Mouse (Mus musculus) limb, embryonic 14.5 days (tissue): Measurements from ENCODE around the gene Sema6c. TPM values are rescaled to one million over a fixed set of nuclear protein-coding genes. Genes with fewer than 3 reads are reported as not detected.

Experiments used
- ATAC-seq: fragments of 200-750 bp; cut with Nextera tagmentation; 2 replicates; pipeline ENCODE4 v1.8.0; 2017; ENCODE audit warnings: low read depth, moderate number of reproducible peaks, moderate TSS enrichment; ENCODE audit not compliant: low FRiP score
- DNase-seq: peaks from one replicate; pipeline ENCODE4 v3.0.0-alpha.2; 2015; ENCODE audit warnings: low spot score
- H3K27ac ChIP-seq: fragments of 300-500 bp; sonication (generic); replicated peaks from 2 replicates; pipeline ENCODE4 v1.5.1; 2014; ENCODE audit warnings: low read depth, mild to moderate bottlenecking, low read length, moderate library complexity, mixed read lengths
- H3K27me3 ChIP-seq: fragments of 300-500 bp; sonication (generic); 2 replicates; pipeline ENCODE4 v1.6.1; 2014; ENCODE audit warnings: low read length, mixed read lengths; ENCODE audit not compliant: control insufficient read depth, insufficient read depth
- H3K36me3 ChIP-seq: fragments of 300-500 bp; sonication (generic); 2 replicates; pipeline ENCODE4 v1.6.1; 2014; ENCODE audit warnings: mild to moderate bottlenecking, low read length, moderate library complexity, mixed read lengths; ENCODE audit not compliant: control insufficient read depth, insufficient read depth
- H3K4me1 ChIP-seq: fragments of 300-500 bp; sonication (generic); 2 replicates; pipeline ENCODE4 v1.6.1; 2014; ENCODE audit warnings: antibody characterized with exemption, low read length, mixed read lengths; ENCODE audit not compliant: control insufficient read depth, insufficient read depth
- H3K4me2 ChIP-seq: fragments of 300-500 bp; sonication (generic); replicated peaks from 2 replicates; pipeline ENCODE4 v1.6.1; 2014; ENCODE audit warnings: low read depth, mild to moderate bottlenecking, low read length, moderate library complexity; ENCODE audit not compliant: severe bottlenecking
- H3K4me3 ChIP-seq: fragments of 300-500 bp; sonication (generic); replicated peaks from 2 replicates; pipeline ENCODE4 v1.5.1; 2014; ENCODE audit warnings: low read length
- H3K9ac ChIP-seq: fragments of 300-500 bp; sonication (generic); 2 replicates; pipeline ENCODE4 v1.6.1; 2014; ENCODE audit warnings: mild to moderate bottlenecking, low read depth, low read length, moderate library complexity; ENCODE audit not compliant: severe bottlenecking
- H3K9me3 ChIP-seq: fragments of 300-500 bp; sonication (generic); 2 replicates; pipeline ENCODE4 v1.6.1; 2016; ENCODE audit warnings: low read length; ENCODE audit not compliant: control insufficient read depth
- POLR2A ChIP-seq: fragments of 200-500 bp; IDR thresholded peaks from 2 replicates; pipeline ENCODE4 v1.8.0; 2012; ENCODE audit warnings: inconsistent platforms, mild to moderate bottlenecking, moderate library complexity, borderline replicate concordance; ENCODE audit not compliant: insufficient read depth, insufficient read length; ENCODE audit errors: extremely low read depth
- WGBS: fragments of 180-500 bp; shearing (Covaris S2); extraction: QIAGEN DNeasy Blood & Tissue Kit; methylation state at CpG from one replicate; pipeline ENCODE4 v1.1.7; 2014; 5-methylcytosine and 5-hydroxymethylcytosine counted together
- polyA plus RNA-seq, 2 experiments: library from polyadenylated mRNA; depleted of rRNA in 1 of 2; stranded (reverse) in 1 of 2; unstranded in 1 of 2; fragments of >200 nt; fragmentation: Nextera tagmentation in 1 of 2; extraction: Ambion mirVana in 1 of 2; gene quantifications; 2 replicates each; pipeline versions ENCODE4 v1.2.1 to v1.2.3; 2012 to 2014

The Sema6c gene
- polyA plus RNA-seq, 2 experiments = 15.7 to 56.5 TPM

- DNase-seq (no peak), ATAC-seq (no peak)
- no peaks in the 10 kb centered on the region for H3K9me3 ChIP-seq
- no peak overlapping the region for H3K4me2 ChIP-seq
- H3K36me3 ChIP-seq = peaks cover 22% of the 10 kb centered on the region
- WGBS = 74% methylated on average over 3 of the region's 3 CpGs
- no peak overlapping the region for H3K27ac ChIP-seq
- no peak overlapping the region for H3K9ac ChIP-seq
- H3K4me1 ChIP-seq = peaks cover 5% of the 10 kb centered on the region; the same call in 1 of the 2 replicates
- no peak for TF ChIP-seq POLR2A
- no peak overlapping the region for H3K4me3 ChIP-seq
- H3K27me3 ChIP-seq = peaks cover 27% of the 10 kb centered on the region
Observed at GRCm38 (mm10) chr3:95176500-95176899, 16.2 kb downstream of the Sema6c start.

- Histone ChIP-seq H3K9me3 (no peaks in the 10 kb centered on the region), H3K9ac (no peak overlapping the region), H3K4me3 (no peak overlapping the region), H3K27ac (no peak overlapping the region), H3K4me2 (no peak overlapping the region), H3K36me3 (peaks cover 11% of the 10 kb centered on the region), H3K27me3 (peaks cover 16% of the 10 kb centered on the region), H3K4me1 (peaks cover 5% of the 10 kb centered on the region; the same call in 1 of the 2 replicates)
- ATAC-seq = no peak
- WGBS = 61% methylated on average over 6 of the region's 6 CpGs
- no peak for DNase-seq
- TF ChIP-seq POLR2A = no peak
Observed at GRCm38 (mm10) chr3:95177583-95177982, 17.3 kb downstream of the Sema6c start.

- no peak for TF ChIP-seq POLR2A
- H3K27me3 ChIP-seq = 0 out of 2 replicates have a peak, but pooled peaks cover 3% of the 10 kb centered on the region
- no peak overlapping the region for H3K27ac ChIP-seq
- H3K4me2 ChIP-seq = no peak overlapping the region
- peaks cover 6% of the 10 kb centered on the region; the same call in 1 of the 2 replicates for H3K36me3 ChIP-seq
- H3K9me3 ChIP-seq = no peaks in the 10 kb centered on the region
- ATAC-seq (no peak), DNase-seq (no peak)
- no peak overlapping the region for H3K9ac ChIP-seq
- WGBS = 82% methylated on average over 5 of the region's 5 CpGs
- H3K4me3 ChIP-seq = no peak overlapping the region
- H3K4me1 ChIP-seq = no peaks in the 10 kb centered on the region
Observed at GRCm38 (mm10) chr3:95178948-95179347, 18.7 kb downstream of the Sema6c start.

GRCm38 (mm10) chr3:95179890-95180289, 19.6 kb downstream of the Sema6c start:
- Histone ChIP-seq H3K36me3 (peaks cover 15% of the 10 kb centered on the region), H3K27ac (no peak overlapping the region), H3K9ac (no peak overlapping the region), H3K4me1 (no peaks in the 10 kb centered on the region), H3K27me3 (no peaks in the 10 kb centered on the region), H3K9me3 (no peaks in the 10 kb centered on the region), H3K4me3 (no peak overlapping the region), H3K4me2 (no peak overlapping the region)
- TF ChIP-seq POLR2A = no peak
- ATAC-seq (no peak), DNase-seq (no peak)
- 66% methylated on average over 3 of the region's 3 CpGs for WGBS

GRCm38 (mm10) chr3:95181841-95182240, 21.6 kb downstream of the Sema6c start:
- peaks cover 33% of the 10 kb centered on the region for H3K36me3 ChIP-seq
- 69% methylated on average over 1 of the region's 1 CpGs for WGBS

More at GRCm38 (mm10) chr3:95181841-95182240, 21.6 kb downstream of the Sema6c start:
- no peak overlapping the region for H3K4me2 ChIP-seq
- no peak for TF ChIP-seq POLR2A
- H3K9ac ChIP-seq = no peak overlapping the region
- H3K4me3 ChIP-seq = no peak overlapping the region
- DNase-seq (no peak), ATAC-seq (no peak)
- H3K27me3 ChIP-seq = no peaks in the 10 kb centered on the region
- H3K27ac ChIP-seq = no peak overlapping the region
- H3K9me3 ChIP-seq = no peaks in the 10 kb centered on the region
- no peaks in the 10 kb centered on the region for H3K4me1 ChIP-seq
